Mouse (Mus musculus) limb, embryonic 10.5 days (tissue): Measurements from ENCODE around the gene Lrp2bp. TPM values are rescaled to one million over a fixed set of nuclear protein-coding genes. Genes with fewer than 3 reads are reported as not detected.

Experiments
- DNase-seq: peaks from one replicate; pipeline ENCODE4 v3.0.0-alpha.2; 2017; ENCODE audit warnings: low spot score
- H3K27ac ChIP-seq: fragments of 300-500 bp; sonication (generic); 2 replicates; pipeline ENCODE4 v1.5.1; 2016; ENCODE audit warnings: mild to moderate bottlenecking
- H3K27me3 ChIP-seq: fragments of 300-500 bp; sonication (generic); 2 replicates; pipeline ENCODE4 v1.6.1; 2016; ENCODE audit warnings: low read depth, mild to moderate bottlenecking; ENCODE audit not compliant: poor library complexity, severe bottlenecking
- H3K36me3 ChIP-seq: fragments of 300-500 bp; sonication (generic); 2 replicates; pipeline ENCODE4 v1.6.1; 2016; ENCODE audit warnings: mild to moderate bottlenecking, moderate library complexity
- H3K4me1 ChIP-seq: fragments of 300-500 bp; sonication (generic); 2 replicates; pipeline ENCODE4 v1.6.1; 2016
- H3K4me3 ChIP-seq: fragments of 300-500 bp; sonication (generic); 2 replicates; pipeline ENCODE4 v1.5.1; 2016; ENCODE audit warnings: mild to moderate bottlenecking, moderate library complexity
- H3K9me3 ChIP-seq: fragments of 300-500 bp; sonication (generic); replicated peaks from 2 replicates; pipeline ENCODE4 v1.6.1; 2016; ENCODE audit warnings: mild to moderate bottlenecking
- WGBS: fragments of 180-500 bp; shearing (Covaris S2); methylation state at CpG from one replicate; pipeline ENCODE4 v1.1.7; 2016; 5-methylcytosine and 5-hydroxymethylcytosine counted together
- polyA plus RNA-seq: library from polyadenylated mRNA; unstranded; fragments of >200 nt; fragmentation: Nextera tagmentation; extraction: Ambion mirVana; gene quantifications from 2 replicates; pipeline ENCODE4 v1.2.1, GENCODE M21; 2016

The Lrp2bp gene
- polyA plus RNA-seq, 1 experiment from 2014 or later = 0.23 TPM

GRCm38 (mm10) chr8:46073540-46074140 lies 74.5 kb downstream of the Lrp2bp start:
- Histone ChIP-seq H3K4me1 (no peaks in the 10 kb centered on the region), H3K9me3 (no peaks in the 10 kb centered on the region), H3K27me3 (no peaks in the 10 kb centered on the region), H3K36me3 (peaks cover 1% of the 10 kb centered on the region; the same call in 1 of the 2 replicates), H3K27ac (no peak overlapping the region), H3K4me3 (no peak overlapping the region)
- 85% methylated on average over 2 of the region's 2 CpGs for WGBS
- DNase-seq = no peak

- WGBS = 96% methylated on average over 5 of the region's 5 CpGs
These were observed 76.1 kb downstream of the Lrp2bp start for GRCm38 (mm10) chr8:46075223-46075622.

GRCm38 (mm10) chr8:46078866-46079265 lies 79.8 kb downstream of the Lrp2bp start:
- no peak for DNase-seq
- Histone ChIP-seq H3K36me3 (peaks cover 4% of the 10 kb centered on the region; the same call in 1 of the 2 replicates), H3K27me3 (no peaks in the 10 kb centered on the region), H3K4me1 (no peaks in the 10 kb centered on the region), H3K4me3 (no peak overlapping the region), H3K9me3 (no peaks in the 10 kb centered on the region), H3K27ac (no peak overlapping the region)
- WGBS = 88% methylated on average over 6 of the region's 6 CpGs

More at GRCm38 (mm10) chr8:46075223-46075622, 76.1 kb downstream of the Lrp2bp start:
- peaks cover 4% of the 10 kb centered on the region; the same call in 1 of the 2 replicates for H3K36me3 ChIP-seq
- no peak for DNase-seq
- no peaks in the 10 kb centered on the region for H3K9me3 ChIP-seq
- H3K4me3 ChIP-seq = no peak overlapping the region
- no peaks in the 10 kb centered on the region for H3K4me1 ChIP-seq
- H3K27ac ChIP-seq = no peak overlapping the region
- H3K27me3 ChIP-seq = no peaks in the 10 kb centered on the region

Other genes starting within 250 kb of the Lrp2bp start
- 4.4 and 6.7 TPM in 2 replicates for gene Pdlim3, start 113.8 kb upstream of the Lrp2bp start, polyA plus RNA-seq
- gene Ccdc110, start 64.7 kb upstream of the Lrp2bp start, polyA plus RNA-seq = not detected in 2 replicates
- 3.2 TPM in 2 replicates for gene 1700029J07Rik, start 24.1 kb upstream of the Lrp2bp start, polyA plus RNA-seq
- gene Ufsp2, start 23.8 kb upstream of the Lrp2bp start, polyA plus RNA-seq = 50.4 and 58.8 TPM in 2 replicates
- 15.0 and 16.6 TPM in 2 replicates for gene Ankrd37, start 6.4 kb downstream of the Lrp2bp start, polyA plus RNA-seq
- gene Cfap97, start 152.5 kb downstream of the Lrp2bp start, polyA plus RNA-seq = 18.2 and 21.6 TPM in 2 replicates
- 3.7 and 4.3 TPM in 2 replicates for gene Snx25, start 152.9 kb downstream of the Lrp2bp start, polyA plus RNA-seq
- gene Slc25a4, start 212.0 kb downstream of the Lrp2bp start, polyA plus RNA-seq = 486 and 506 TPM in 2 replicates